Mouse (Mus musculus): ENCODE results near the gene Snapc4.

Gene Snapc4

GRCm38 (mm10) chr2:26339204-26339551 is 41.3 kb downstream of the Snapc4 start:
- peak; percentile 70 for DNase-seq (ENCODE audit: low spot score)

- DNase-seq (ENCODE audit: low spot score), result no peak
Measured at GRCm38 (mm10) chr2:26338302-26339203, 41.9 kb downstream of the Snapc4 start.

- no peak for DNase-seq (ENCODE audit: low spot score)
Measured at GRCm38 (mm10) chr2:26330702-26331101, 49.8 kb downstream of the Snapc4 start.

GRCm38 (mm10) chr2:26330056-26330468 is 50.4 kb downstream of the Snapc4 start:
- no peak for DNase-seq (ENCODE audit: low spot score)

GRCm38 (mm10) chr2:26329402-26329801 is 51.1 kb downstream of the Snapc4 start:
- no peak for DNase-seq (ENCODE audit: low spot score)

- no peak for DNase-seq (ENCODE audit: low spot score)
Measured at GRCm38 (mm10) chr2:26327852-26328251, 52.6 kb downstream of the Snapc4 start.

- DNase-seq (ENCODE audit: low spot score), result peak; percentile 63
Measured at GRCm38 (mm10) chr2:26325386-26326181, 54.9 kb downstream of the Snapc4 start.

DNA sequence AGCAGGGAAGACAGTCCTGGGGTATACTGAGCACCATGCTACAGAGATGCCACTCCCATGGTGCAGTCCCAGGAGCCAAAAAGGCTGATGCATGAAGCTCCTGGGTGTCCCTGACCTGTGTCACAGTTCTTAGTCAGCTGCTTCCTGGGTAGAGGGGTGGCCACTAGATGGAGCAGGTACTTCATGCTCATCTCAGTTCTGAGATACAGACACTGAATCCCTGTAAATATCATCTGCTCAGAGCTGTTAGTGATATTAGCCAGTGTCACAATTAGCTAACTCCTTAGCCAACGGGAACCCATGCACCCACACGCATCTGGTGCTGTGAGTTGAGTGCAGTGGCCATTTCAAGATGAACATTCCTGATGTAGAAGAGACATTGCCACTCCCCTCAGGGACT is 55.5 kb downstream of the Snapc4 start:
- no peak for DNase-seq (ENCODE audit: low spot score)

- no peak for DNase-seq (ENCODE audit: low spot score)
Measured at GRCm38 (mm10) chr2:26323589-26324325, 56.7 kb downstream of the Snapc4 start.

- DNase-seq (ENCODE audit: low spot score), result no peak
Measured at GRCm38 (mm10) chr2:26320245-26321185, 59.9 kb downstream of the Snapc4 start.

DNA sequence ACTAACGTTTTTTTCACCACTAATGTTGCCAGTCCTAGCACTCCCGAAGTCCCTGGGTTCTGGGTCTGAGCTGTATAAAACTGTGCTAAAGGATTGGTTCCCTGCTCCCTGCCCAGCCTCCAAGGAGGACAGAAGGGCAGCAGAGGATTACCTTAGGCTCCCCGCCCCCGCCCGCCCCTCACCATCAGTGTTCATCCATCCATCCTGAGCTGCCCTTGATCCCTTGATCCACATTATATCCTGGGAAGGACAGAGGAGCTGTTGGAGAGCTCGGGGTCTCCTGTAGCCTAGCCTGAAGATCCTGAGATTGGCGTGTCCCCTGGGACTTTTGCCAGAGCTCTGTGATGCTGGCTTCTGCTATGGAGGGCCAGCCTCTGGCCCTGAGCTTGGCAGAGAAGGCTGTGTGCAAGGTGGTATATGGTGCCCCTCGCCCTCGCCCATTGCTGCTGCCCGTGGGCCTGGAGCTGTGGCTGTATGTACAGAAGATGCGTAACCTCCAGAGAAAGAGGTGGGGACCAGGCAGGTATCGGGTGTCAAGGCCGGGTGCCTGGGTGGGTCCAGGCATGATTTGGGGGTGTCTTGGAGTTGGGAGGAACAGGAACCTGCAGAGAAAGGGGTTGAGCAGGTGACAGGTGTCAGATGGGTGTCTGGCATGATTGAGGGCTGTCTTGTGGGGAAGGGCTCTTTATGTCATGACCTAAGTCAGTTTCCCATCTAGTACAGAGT is 60.8 kb downstream of the Snapc4 start:
- DNase-seq (ENCODE audit: low spot score), result no peak

DNA sequence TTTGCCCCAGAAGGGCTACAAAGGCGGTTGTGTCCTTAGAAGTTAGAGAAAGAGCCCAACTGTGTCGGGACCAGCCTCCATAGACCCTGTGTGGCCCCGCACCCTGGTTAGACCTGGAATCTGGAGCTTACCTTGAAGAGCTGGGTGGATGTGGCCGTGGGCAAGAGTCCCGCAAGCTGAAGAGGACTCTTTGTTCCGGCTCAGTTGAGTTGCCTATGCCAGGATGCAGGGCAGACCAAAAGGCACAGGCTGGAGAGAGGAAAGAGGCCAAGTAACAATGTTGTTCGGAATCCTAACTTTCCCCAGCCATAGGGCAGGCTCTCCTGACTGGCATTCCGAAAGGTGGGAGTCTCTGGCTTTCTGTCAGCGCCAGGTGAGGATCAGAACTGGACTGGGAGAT is 61.3 kb downstream of the Snapc4 start:
- no peak for DNase-seq (ENCODE audit: low spot score)

DNA sequence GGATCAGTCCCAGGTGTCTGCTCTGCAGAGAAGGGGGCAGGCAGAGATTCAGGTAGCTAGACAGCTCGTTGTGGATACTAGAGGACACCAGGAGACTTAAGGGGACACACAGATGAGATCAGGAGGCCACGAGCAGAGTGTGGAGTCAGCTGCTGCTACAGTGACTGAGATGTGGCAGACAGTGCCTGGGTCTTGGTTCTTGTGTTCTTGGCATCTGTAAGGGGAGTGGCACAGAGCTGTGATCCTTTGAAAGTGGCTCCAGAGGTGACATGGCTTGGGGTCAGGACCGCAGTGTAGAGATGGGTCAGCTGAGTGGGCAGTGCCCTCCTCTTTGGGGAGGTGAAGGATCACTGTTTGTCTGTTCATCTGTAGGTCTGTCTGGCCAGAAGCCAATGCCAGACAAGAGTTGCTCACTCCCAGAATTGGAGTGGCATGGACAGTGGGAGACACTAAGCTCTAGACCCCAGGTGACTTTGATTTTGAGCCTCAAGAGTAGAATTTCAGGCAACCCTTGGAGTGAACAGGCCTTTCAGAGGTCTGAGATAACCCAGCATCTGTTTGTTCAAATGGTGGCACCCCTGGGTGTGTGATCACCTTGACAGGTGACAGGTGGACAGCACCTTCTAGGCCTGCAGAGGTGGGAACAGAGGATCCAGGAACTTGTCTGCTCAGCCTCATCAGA is 62.3 kb downstream of the Snapc4 start:
- DNase-seq (ENCODE audit: low spot score), result no peak

DNA sequence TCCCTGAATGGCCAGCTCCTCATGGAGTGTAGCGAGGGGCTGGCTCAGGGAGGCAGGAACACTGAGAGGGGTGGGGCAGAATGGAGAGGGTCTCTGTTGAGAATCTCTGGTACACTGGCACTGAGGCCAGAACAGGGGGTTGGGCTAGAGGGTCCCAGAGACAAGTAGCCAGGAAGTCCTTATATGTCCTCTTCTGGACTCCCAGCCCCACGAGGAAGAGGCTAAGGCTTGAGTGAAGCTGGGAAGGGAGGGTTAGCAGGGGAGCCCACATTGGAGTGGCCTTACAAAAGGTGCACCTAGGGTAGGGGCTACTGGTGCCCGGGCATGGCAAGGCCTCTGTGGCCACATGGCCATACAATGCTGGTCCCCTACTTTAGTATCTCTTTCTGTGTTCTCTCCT is 63.1 kb downstream of the Snapc4 start:
- DNase-seq (ENCODE audit: low spot score), result no peak

GRCm38 (mm10) chr2:26316576-26317246 is 63.7 kb downstream of the Snapc4 start:
- DNase-seq (ENCODE audit: low spot score), result no peak

DNA sequence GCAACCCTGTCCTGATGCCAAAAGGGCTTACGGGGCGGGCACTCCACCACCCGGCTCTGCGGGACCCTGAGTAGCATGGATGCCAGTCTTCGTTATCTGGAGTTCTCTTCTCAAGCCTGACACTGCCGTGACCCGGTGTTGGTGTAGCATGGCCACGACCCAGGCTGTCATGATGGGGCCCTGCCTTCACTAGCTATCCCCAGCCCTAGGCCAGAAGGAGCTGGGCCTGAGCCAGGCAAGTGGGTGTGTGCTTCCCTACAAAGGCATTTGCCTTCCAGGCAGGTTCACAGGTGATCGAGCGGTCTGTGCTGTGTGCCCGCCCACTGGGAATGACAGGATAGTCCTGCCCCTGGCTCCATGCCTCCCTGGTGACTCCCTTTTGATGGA is 64.5 kb downstream of the Snapc4 start:
- peak; percentile 59 for DNase-seq (ENCODE audit: low spot score)

DNA sequence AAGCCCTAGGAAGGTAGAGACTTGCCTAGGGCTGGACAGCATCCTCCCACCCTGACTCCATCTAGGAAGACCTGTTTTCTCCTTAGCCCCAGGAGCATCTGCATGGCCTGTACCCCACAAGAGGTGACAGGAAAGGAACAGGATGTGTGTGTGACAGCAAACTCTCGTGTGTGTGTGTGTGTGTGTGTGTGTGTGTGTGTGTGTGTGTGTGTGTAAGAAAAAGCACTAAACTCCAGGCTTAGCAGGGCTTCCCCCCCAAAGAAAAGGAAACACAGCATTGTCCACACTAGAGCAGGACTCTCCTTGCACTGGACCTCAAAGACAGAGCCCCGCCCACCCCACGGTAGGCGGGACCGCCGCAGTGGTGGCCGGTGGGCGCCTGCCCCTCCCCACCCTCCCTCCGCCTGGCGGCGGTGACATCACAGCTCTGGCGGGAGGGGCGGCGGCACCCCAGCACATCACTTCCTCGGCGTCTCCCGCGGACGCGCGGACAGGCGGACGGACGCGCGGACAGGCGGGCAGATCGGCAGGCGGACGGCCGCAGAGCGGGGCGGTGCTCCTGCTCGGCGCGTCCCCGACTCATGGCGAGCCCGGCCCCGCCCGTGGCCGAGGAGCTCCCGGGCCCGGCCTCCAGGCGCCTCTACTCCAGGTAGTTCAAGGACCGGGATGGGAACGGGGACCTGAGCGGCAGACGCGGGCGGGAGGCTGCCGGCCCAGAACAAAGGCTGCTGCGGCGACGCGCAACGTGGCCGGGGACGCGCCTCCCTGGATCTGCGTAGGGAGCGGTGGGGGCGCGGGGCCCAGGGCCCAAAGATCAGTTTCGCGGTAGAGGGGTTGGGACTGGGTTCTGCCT is 65.2 kb downstream of the Snapc4 start, which contains the start of gene Gpsm1:
Gene Gpsm1, plus strand, starts transcription at position 444 of the 853 bp plus-strand sequence.
- DNase-seq (ENCODE audit: low spot score), result peak; percentile 82

- DNase-seq (ENCODE audit: low spot score), result peak; percentile 86
Measured at GRCm38 (mm10) chr2:26314281-26315071, 66.0 kb downstream of the Snapc4 start.

Data from testis, postnatal 14 days (tissue).